Mouse (Mus musculus): ENCODE results near the gene 4930402K13Rik.

GRCm38 (mm10) chrX:9142669-9143068, 38.3 kb downstream of the 4930402K13Rik start:
- TF ChIP-seq CTCF (IDR thresholded peaks at IDR 0.05; ENCODE audit: low read depth, low read length) (no peak), POLR2A (IDR thresholded peaks at IDR 0.05; ENCODE audit: insufficient read depth, low read length) (no peak)
